Mouse (Mus musculus) spleen, adult 2 months (tissue): ENCODE measurements around the gene Ttc38.

Experiments
- CTCF ChIP-seq: fragments of 200-500 bp; IDR thresholded peaks from 2 replicates; pipeline ENCODE4 v1.5.1; 2011; ENCODE audit warnings: mild to moderate bottlenecking, inconsistent platforms; ENCODE audit not compliant: insufficient read depth, insufficient read length, insufficient replicate concordance; ENCODE audit errors: extremely low read depth
- POLR2A ChIP-seq: fragments of 200-500 bp; IDR thresholded peaks from 2 replicates; pipeline ENCODE4 v1.6.1; 2011; ENCODE audit warnings: low read depth, low read length, inconsistent platforms

DNA sequence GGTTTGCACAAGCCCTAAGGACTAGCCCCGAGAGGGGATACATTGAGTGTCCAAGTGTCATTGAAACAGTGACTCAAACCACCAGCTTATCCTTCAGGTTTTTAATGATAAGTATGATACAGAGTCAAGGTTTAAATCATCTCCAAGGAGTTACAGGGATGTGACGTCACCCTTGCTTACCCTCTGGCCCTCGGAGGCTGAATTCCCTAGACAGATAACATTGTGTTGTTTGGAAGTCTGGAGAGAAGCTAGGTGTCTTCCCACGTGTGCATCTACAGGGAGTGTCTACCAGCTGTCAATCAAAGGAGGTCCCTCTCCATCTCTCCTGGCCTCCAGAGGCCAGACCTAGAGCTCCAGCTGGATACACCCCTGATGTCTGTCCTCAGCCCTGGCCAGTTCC, 25.2 kb upstream of the Ttc38 start:
- TF ChIP-seq POLR2A (no peak), CTCF (no peak)
